9 mouse cellular contexts compared by ENCODE assay signal in genomic region chr11:106677910-106678591, GRCm38 (mm10).
DNase-seq lines count a peak whose midpoint lies in the region; ATAC-seq and TF ChIP-seq lines count a peak whose summit lies in the region.
"Had no signal": no experiment of that assay in that cellular context is flagged by ENCODE, and none has a peak within 500 bp of the region (broad histone marks: within the 10 kb centered on the region; RNA-seq: fewer than 3 reads in every experiment).

No protein-coding gene starts in this region.

- no peaks in the 10 kb centered on the region for H3K36me3 ChIP-seq in hindbrain, postnatal 0 days (ENCODE audit: insufficient read depth, low read length)
- H3K36me3 ChIP-seq in hindbrain, embryonic 12.5 days = no peaks in the 10 kb centered on the region

- H3K27ac ChIP-seq in hindbrain, postnatal 0 days = no peak overlapping the region
- no peak overlapping the region for H3K27ac ChIP-seq in hindbrain, embryonic 12.5 days
- H3K27ac ChIP-seq: macrophage had no signal

- no peak overlapping the region for H3K4me3 ChIP-seq in hindbrain, postnatal 0 days (ENCODE audit: low read length)
- H3K4me3 ChIP-seq in hindbrain, embryonic 12.5 days = no peak overlapping the region

- ATAC-seq in hindbrain, postnatal 0 days = peak; percentile 62
- no peak for ATAC-seq in hindbrain, embryonic 12.5 days (ENCODE audit: low FRiP score)

- 51% methylated on average over 10 of the region's 10 CpGs for WGBS in hindbrain, postnatal 0 days
- WGBS in hindbrain, embryonic 12.5 days = 85% methylated on average over 10 of the region's 10 CpGs

- no peak overlapping the region for H3K9ac ChIP-seq in hindbrain, postnatal 0 days (replicated peaks; ENCODE audit: low read length)
- no peak overlapping the region for H3K9ac ChIP-seq in hindbrain, embryonic 12.5 days

- peak; percentile 85 for DNase-seq in hindbrain, postnatal 0 days (ENCODE audit: low spot score)
- DNase-seq in cerebellum, adult 9-10 months = peak; percentile 97
- DNase-seq in heart, adult 18-20 months = peak; percentile 94 to 95
- DNase-seq in layer of hippocampus, adult 18-20 months (ENCODE audit: low spot score in 2 of 2) = peak; percentile 73 to 90
- peak; percentile 96 for DNase-seq in lung, postnatal 10 days
- DNase-seq in spleen, adult 18-20 months = no peak
- DNase-seq in thymus, postnatal 14 days = no peak

- no peaks in the 10 kb centered on the region for H3K27me3 ChIP-seq in hindbrain, postnatal 0 days (ENCODE audit: insufficient read depth, low read length)
- H3K27me3 ChIP-seq in hindbrain, embryonic 12.5 days = no peaks in the 10 kb centered on the region

- no peaks in the 10 kb centered on the region for H3K9me3 ChIP-seq in hindbrain, postnatal 0 days (ENCODE audit: low read length)
- no peaks in the 10 kb centered on the region for H3K9me3 ChIP-seq in hindbrain, embryonic 12.5 days (replicated peaks)

- peaks cover 21% of the 10 kb centered on the region for H3K4me1 ChIP-seq in hindbrain, postnatal 0 days (ENCODE audit: insufficient read depth, low read length)
- peaks cover 21% of the 10 kb centered on the region for H3K4me1 ChIP-seq in hindbrain, embryonic 12.5 days

- H3K4me2 ChIP-seq in hindbrain, postnatal 0 days (ENCODE audit: low read depth, low read length) = no peak overlapping the region
- H3K4me2 ChIP-seq in hindbrain, embryonic 12.5 days (replicated peaks) = no peak overlapping the region

- TF ChIP-seq CTCF in hindbrain, postnatal 0 days (IDR thresholded peaks at IDR 0.05; ENCODE audit: low read depth) = peak; percentile 6; the same call in 1 of the 2 replicates

Comparison
In these comparisons a context has a peak if more than half of its experiments do, and no peak if none do; other contexts are left out.
1. DNase-seq: peak in hindbrain, postnatal 0 days (single experiment), cerebellum, adult 9-10 months (single experiment), heart, adult 18-20 months (2 of 2), layer of hippocampus, adult 18-20 months (2 of 2) and lung, postnatal 10 days (single experiment); none in spleen, adult 18-20 months (0 of 2) and thymus, postnatal 14 days (single experiment).